Mouse (Mus musculus) embryonic facial prominence, embryonic 14.5 days (tissue): Measurements from ENCODE around the gene Dhcr24. TPM values are rescaled to one million over a fixed set of nuclear protein-coding genes. Genes with fewer than 3 reads are reported as not detected.

Experiments used
- ATAC-seq: fragments of 200-750 bp; cut with Nextera tagmentation; 2 replicates; pipeline ENCODE4 v1.8.0; 2017; ENCODE audit warnings: low read depth, moderate number of reproducible peaks, moderate TSS enrichment
- DNase-seq: peaks from one replicate; pipeline ENCODE4 v3.0.0-alpha.2; 2015; ENCODE audit warnings: low spot score
- H3K27ac ChIP-seq: fragments of 300-500 bp; sonication (generic); replicated peaks from 2 replicates; pipeline ENCODE4 v1.5.1; 2014; ENCODE audit warnings: low read depth, mild to moderate bottlenecking, low read length, moderate library complexity
- H3K27me3 ChIP-seq: fragments of 300-500 bp; sonication (generic); replicated peaks from 2 replicates; pipeline ENCODE4 v1.6.1; 2014; ENCODE audit warnings: low read length; ENCODE audit not compliant: control insufficient read depth, insufficient read depth
- H3K36me3 ChIP-seq: fragments of 300-500 bp; sonication (generic); 2 replicates; pipeline ENCODE4 v1.6.1; 2014; ENCODE audit warnings: low read length, mixed read lengths; ENCODE audit not compliant: control insufficient read depth, insufficient read depth
- H3K4me1 ChIP-seq: fragments of 300-500 bp; sonication (generic); 2 replicates; pipeline ENCODE4 v1.6.1; 2014; ENCODE audit warnings: antibody characterized with exemption, low read length; ENCODE audit not compliant: control insufficient read depth, insufficient read depth
- H3K4me2 ChIP-seq: fragments of 300-500 bp; sonication (generic); 2 replicates; pipeline ENCODE4 v1.6.1; 2014; ENCODE audit warnings: low read depth, mild to moderate bottlenecking, low read length, moderate library complexity, mixed read lengths
- H3K4me3 ChIP-seq: fragments of 300-500 bp; sonication (generic); 2 replicates; pipeline ENCODE4 v1.5.1; 2014; ENCODE audit warnings: low read depth, mild to moderate bottlenecking, low read length
- H3K9ac ChIP-seq: fragments of 300-500 bp; sonication (generic); 2 replicates; pipeline ENCODE4 v1.6.1; 2014; ENCODE audit warnings: low read depth, mild to moderate bottlenecking, low read length, moderate library complexity, mixed read lengths
- H3K9me3 ChIP-seq: fragments of 300-500 bp; sonication (generic); 2 replicates; pipeline ENCODE4 v1.6.1; 2016; ENCODE audit warnings: low read length; ENCODE audit not compliant: control insufficient read depth
- WGBS: fragments of 180-500 bp; shearing (Covaris S2); extraction: QIAGEN DNeasy Blood & Tissue Kit; methylation state at CpG from one replicate; pipeline ENCODE4 v1.1.7; 2014; 5-methylcytosine and 5-hydroxymethylcytosine counted together
- polyA plus RNA-seq: library from polyadenylated mRNA; unstranded; fragments of >200 nt; fragmentation: Nextera tagmentation; extraction: Ambion mirVana; gene quantifications from 2 replicates; pipeline ENCODE4 v1.2.1, GENCODE M21; 2014

The Dhcr24 gene
- polyA plus RNA-seq, 1 experiment from 2014 or later = 14.8 TPM

GRCm38 (mm10) chr4:106533421-106534080 is 27.3 kb upstream of the Dhcr24 start:
- Histone ChIP-seq H3K36me3 (no peaks in the 10 kb centered on the region), H3K9ac (no peak overlapping the region), H3K4me2 (no peak overlapping the region), H3K4me3 (no peak overlapping the region), H3K27ac (no peak overlapping the region), H3K4me1 (no peaks in the 10 kb centered on the region), H3K9me3 (no peaks in the 10 kb centered on the region), H3K27me3 (no peaks in the 10 kb centered on the region)
- ATAC-seq = no peak
- no peak for DNase-seq
- 52% methylated on average over 7 of the region's 7 CpGs for WGBS

- no peaks in the 10 kb centered on the region for H3K36me3 ChIP-seq
- H3K4me1 ChIP-seq = no peaks in the 10 kb centered on the region
- DNase-seq (no peak), ATAC-seq (no peak)
- H3K4me2 ChIP-seq = no peak overlapping the region
- H3K27ac ChIP-seq = no peak overlapping the region
- 68% methylated on average over 7 of the region's 7 CpGs for WGBS
- H3K9me3 ChIP-seq = no peaks in the 10 kb centered on the region
- no peak overlapping the region for H3K4me3 ChIP-seq
- H3K27me3 ChIP-seq = no peaks in the 10 kb centered on the region
- no peak overlapping the region for H3K9ac ChIP-seq
Observed at GRCm38 (mm10) chr4:106534256-106534655, 26.6 kb upstream of the Dhcr24 start.

- Histone ChIP-seq H3K36me3 (no peaks in the 10 kb centered on the region), H3K4me2 (no peak overlapping the region), H3K27ac (no peak overlapping the region), H3K4me3 (no peak overlapping the region), H3K9me3 (no peaks in the 10 kb centered on the region), H3K4me1 (no peaks in the 10 kb centered on the region), H3K9ac (no peak overlapping the region), H3K27me3 (no peaks in the 10 kb centered on the region)
- ATAC-seq (no peak), DNase-seq (no peak)
- 85% methylated on average over 5 of the region's 5 CpGs for WGBS
Observed at GRCm38 (mm10) chr4:106539756-106540155, 21.1 kb upstream of the Dhcr24 start.

- Histone ChIP-seq H3K4me1 (no peaks in the 10 kb centered on the region), H3K27me3 (no peaks in the 10 kb centered on the region), H3K4me2 (no peak overlapping the region), H3K9ac (no peak overlapping the region), H3K27ac (no peak overlapping the region), H3K9me3 (no peaks in the 10 kb centered on the region), H3K4me3 (no peak overlapping the region), H3K36me3 (no peaks in the 10 kb centered on the region)
- DNase-seq = no peak
- 55% methylated on average over 3 of the region's 3 CpGs for WGBS
- no peak for ATAC-seq
Observed at GRCm38 (mm10) chr4:106541491-106541890, 19.3 kb upstream of the Dhcr24 start.

GRCm38 (mm10) chr4:106542211-106542610 is 18.6 kb upstream of the Dhcr24 start:
- 70% methylated on average over 2 of the region's 2 CpGs for WGBS

GRCm38 (mm10) chr4:106545817-106546373 is 14.9 kb upstream of the Dhcr24 start:
- no peak for ATAC-seq
- no peaks in the 10 kb centered on the region for H3K36me3 ChIP-seq
- H3K9ac ChIP-seq = no peak overlapping the region
- H3K4me2 ChIP-seq = no peak overlapping the region
- H3K27me3 ChIP-seq = no peaks in the 10 kb centered on the region
- no peak for DNase-seq
- no peaks in the 10 kb centered on the region for H3K9me3 ChIP-seq
- H3K4me1 ChIP-seq = no peaks in the 10 kb centered on the region
- WGBS = 65% methylated on average over 8 of the region's 8 CpGs
- H3K4me3 ChIP-seq = no peak overlapping the region
- no peak overlapping the region for H3K27ac ChIP-seq

More at GRCm38 (mm10) chr4:106542211-106542610, 18.6 kb upstream of the Dhcr24 start:
- H3K4me1 ChIP-seq = no peaks in the 10 kb centered on the region
- no peak for DNase-seq
- H3K9ac ChIP-seq = no peak overlapping the region
- no peak for ATAC-seq
- no peaks in the 10 kb centered on the region for H3K27me3 ChIP-seq
- H3K4me2 ChIP-seq = no peak overlapping the region
- no peaks in the 10 kb centered on the region for H3K36me3 ChIP-seq
- no peak overlapping the region for H3K4me3 ChIP-seq
- no peaks in the 10 kb centered on the region for H3K9me3 ChIP-seq
- no peak overlapping the region for H3K27ac ChIP-seq

GRCm38 (mm10) chr4:106546896-106547295 is 13.9 kb upstream of the Dhcr24 start:
- no peak for ATAC-seq
- Histone ChIP-seq H3K9ac (no peak overlapping the region), H3K4me1 (no peaks in the 10 kb centered on the region), H3K27ac (no peak overlapping the region), H3K4me3 (no peak overlapping the region), H3K4me2 (no peak overlapping the region), H3K9me3 (no peaks in the 10 kb centered on the region), H3K36me3 (no peaks in the 10 kb centered on the region), H3K27me3 (no peaks in the 10 kb centered on the region)
- DNase-seq = no peak
- WGBS = 74% methylated on average over 1 of the region's 1 CpGs

- DNase-seq = no peak
- Histone ChIP-seq H3K4me2 (no peak overlapping the region), H3K9ac (no peak overlapping the region), H3K4me3 (no peak overlapping the region), H3K36me3 (no peaks in the 10 kb centered on the region), H3K9me3 (no peaks in the 10 kb centered on the region), H3K4me1 (no peaks in the 10 kb centered on the region), H3K27ac (no peak overlapping the region), H3K27me3 (no peaks in the 10 kb centered on the region)
- ATAC-seq = no peak
- 79% methylated on average over 3 of the region's 3 CpGs for WGBS
Observed at GRCm38 (mm10) chr4:106548113-106548512, 12.7 kb upstream of the Dhcr24 start.
